Mouse (Mus musculus) MEL (cell line): ENCODE measurements around the gene Plcg2.

Experiments used
- BHLHE40 ChIP-seq: IDR thresholded peaks from 2 replicates; pipeline ENCODE4 v1.6.1; 2012; ENCODE audit warnings: low read depth, mild to moderate bottlenecking, inconsistent platforms, low read length, improper control_type of control experiment, borderline replicate concordance
- CTCF ChIP-seq, 3 experiments: IDR thresholded peaks in 2 of 3; conservative IDR thresholded peaks in 1 of 3; 2 replicates each; pipeline ENCODE4 v1.5.1; 2011 to 2012; ENCODE audit warnings: low read length in 3 of 3, low read depth in 2 of 3, mild to moderate bottlenecking in 2 of 3, improper control_type of control experiment in 1 of 3, inconsistent platforms in 1 of 3, mixed read lengths in 1 of 3, moderate library complexity in 1 of 3; ENCODE audit not compliant: control insufficient read depth in 1 of 3, insufficient read depth in 1 of 3, poor library complexity in 1 of 3, severe bottlenecking in 1 of 3
- EP300 ChIP-seq, 2 experiments: IDR thresholded peaks; 2 replicates each; pipeline ENCODE4 v1.6.1; 2011; ENCODE audit warnings: improper control_type of control experiment in 2 of 2, low read length in 2 of 2, low read depth in 1 of 2, mild to moderate bottlenecking in 1 of 2
- ETS1 ChIP-seq: IDR thresholded peaks from 2 replicates; pipeline ENCODE4 v1.6.1; 2012; ENCODE audit warnings: low read depth, mild to moderate bottlenecking, inconsistent platforms, low read length, improper control_type of control experiment, moderate library complexity
- MAZ ChIP-seq: IDR thresholded peaks from 2 replicates; pipeline ENCODE4 v1.6.1; 2012; ENCODE audit warnings: low read depth, mild to moderate bottlenecking, inconsistent platforms, low read length, improper control_type of control experiment
- POLR2A ChIP-seq, 2 experiments: IDR thresholded peaks; 2 replicates each; pipeline ENCODE4 v1.6.1; 2011 to 2012; ENCODE audit warnings: low read length in 2 of 2, mild to moderate bottlenecking in 2 of 2, control low read depth in 1 of 2, improper control_type of control experiment in 1 of 2, low read depth in 1 of 2, moderate library complexity in 1 of 2; ENCODE audit not compliant: control insufficient read depth in 1 of 2, insufficient read depth in 1 of 2, poor library complexity in 1 of 2
- POLR2AphosphoS5 ChIP-seq: IDR thresholded peaks from 2 replicates; pipeline ENCODE4 v1.6.1; 2012; ENCODE audit warnings: low read depth, borderline replicate concordance, mild to moderate bottlenecking, inconsistent platforms, low read length, moderate library complexity, mixed read lengths
- RCOR1 ChIP-seq: IDR thresholded peaks from 2 replicates; pipeline ENCODE4 v1.6.1; 2012; ENCODE audit warnings: low read depth, mild to moderate bottlenecking, inconsistent platforms, low read length, improper control_type of control experiment
- SIN3A ChIP-seq: IDR thresholded peaks from 2 replicates; pipeline ENCODE4 v1.6.1; 2012; ENCODE audit warnings: low read length, improper control_type of control experiment, inconsistent platforms

DNA sequence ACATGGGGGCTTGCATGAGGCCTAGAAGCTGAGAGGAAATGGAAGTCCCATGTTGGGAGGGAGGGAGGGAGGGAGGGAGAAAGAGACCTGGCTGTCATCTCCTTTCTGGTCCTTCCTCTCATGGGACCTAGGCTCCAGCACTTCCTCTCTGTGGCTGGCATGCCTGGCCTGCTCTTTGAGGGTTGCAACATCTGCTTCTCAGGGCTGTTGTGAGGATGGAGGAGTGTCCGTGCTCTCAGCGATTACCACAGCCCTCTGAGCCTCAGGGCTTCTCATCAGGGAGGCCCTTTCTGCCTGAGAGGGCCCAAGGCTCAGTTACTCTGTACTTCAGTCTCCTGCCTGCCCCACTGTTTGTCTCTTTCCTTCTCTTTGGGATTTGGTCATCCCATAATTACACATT, 28.1 kb downstream of the Plcg2 start:
- TF ChIP-seq CTCF (IDR thresholded peaks at IDR 0.05 in 2 of 3, conservative IDR thresholded peaks at IDR 0.05 in 1 of 3; ENCODE audit: control insufficient read depth in 1 of 3, insufficient read depth in 1 of 3, low read depth in 2 of 3, low read length in 3 of 3, poor library complexity in 1 of 3, severe bottlenecking in 1 of 3) (no peak), SIN3A (no peak), ETS1 (no peak), EP300 (IDR thresholded peaks at IDR 0.05; ENCODE audit: low read depth in 1 of 2, low read length in 2 of 2) (no peak), MAZ (no peak), POLR2A (IDR thresholded peaks at IDR 0.05; ENCODE audit: control insufficient read depth in 1 of 2, insufficient read depth in 1 of 2, low read depth in 1 of 2, low read length in 2 of 2, poor library complexity in 1 of 2) (no peak), RCOR1 (no peak), BHLHE40 (no peak), POLR2AphosphoS5 (no peak)
